Mouse (Mus musculus) forebrain, postnatal 0 days (tissue): ENCODE data around the gene Tspan17. TPM values are rescaled to one million over a fixed set of nuclear protein-coding genes. Genes with fewer than 3 reads are reported as not detected.
"Not testable (repeated sequence)": the region's sequence is repeated elsewhere in the genome, so short reads cannot be mapped to it uniquely, and the experiment has no call there.

Experiments
- ATAC-seq: fragments of 200-750 bp; cut with Nextera tagmentation; 2 replicates; pipeline ENCODE4 v1.8.0; 2017; ENCODE audit warnings: mild to moderate bottlenecking, moderate library complexity
- DNase-seq: peaks from one replicate; pipeline ENCODE4 v3.0.0-alpha.2; 2015
- H3K27ac ChIP-seq: fragments of 300-500 bp; sonication (generic); 2 replicates; pipeline ENCODE4 v1.5.1; 2014; ENCODE audit warnings: low read depth, mild to moderate bottlenecking, antibody characterized with exemption, low read length, moderate library complexity, mixed read lengths
- H3K27me3 ChIP-seq: fragments of 300-500 bp; sonication (generic); 2 replicates; pipeline ENCODE4 v1.6.1; 2014; ENCODE audit warnings: mild to moderate bottlenecking, low read length, mixed read lengths; ENCODE audit not compliant: insufficient read depth
- H3K36me3 ChIP-seq: fragments of 300-500 bp; sonication (generic); 2 replicates; pipeline ENCODE4 v1.6.1; 2014; ENCODE audit warnings: mild to moderate bottlenecking, moderate library complexity; ENCODE audit not compliant: insufficient read depth
- H3K4me1 ChIP-seq: fragments of 300-500 bp; sonication (generic); 2 replicates; pipeline ENCODE4 v1.6.1; 2014; ENCODE audit warnings: antibody characterized with exemption; ENCODE audit not compliant: insufficient read depth
- H3K4me2 ChIP-seq: fragments of 300-500 bp; sonication (generic); 2 replicates; pipeline ENCODE4 v1.6.1; 2014; ENCODE audit warnings: low read depth, mild to moderate bottlenecking, moderate library complexity
- H3K4me3 ChIP-seq: fragments of 300-500 bp; sonication (generic); 2 replicates; pipeline ENCODE4 v1.5.1; 2014; ENCODE audit warnings: low read depth, low read length, mixed read lengths
- H3K9ac ChIP-seq: fragments of 300-500 bp; sonication (generic); 2 replicates; pipeline ENCODE4 v1.6.1; 2014; ENCODE audit warnings: mild to moderate bottlenecking
- H3K9me3 ChIP-seq: fragments of 300-500 bp; sonication (generic); 2 replicates; pipeline ENCODE4 v1.6.1; 2016; ENCODE audit warnings: low read length
- CTCF ChIP-seq: sonication (generic); IDR thresholded peaks from 2 replicates; pipeline ENCODE4 v1.5.1; 2016; ENCODE audit warnings: antibody characterized with exemption, control low read depth, low read depth
- whole genome bisulfite sequencing: fragments of 180-500 bp; shearing (Covaris S2); extraction: QIAGEN DNeasy Blood & Tissue Kit; methylation state at CpG from one replicate; pipeline ENCODE4 v1.1.7; 2014; 5-methylcytosine and 5-hydroxymethylcytosine counted together
- polyA plus RNA-seq: library from polyadenylated mRNA; unstranded; fragments of >200 nt; fragmentation: Nextera tagmentation; extraction: Ambion mirVana; gene quantifications from 2 replicates; pipeline ENCODE4 v1.2.1, GENCODE M21; 2015
- total RNA-seq: library from RNA; depleted of rRNA; stranded (reverse); fragments of >200 nt; gene quantifications from 2 replicates; pipeline ENCODE4 v1.2.3, GENCODE M21; 2014

Tspan17 gene
- total and polyA plus RNA-seq, 2 experiments from 2014 or later, result 28.3 to 61.1 TPM

GRCm38 (mm10) chr13:54783698-54784097 lies 5.5 kb upstream of the Tspan17 start, which contains the start of gene Eif4e1b:
Gene Eif4e1b, plus strand, starts transcription at chr13:54783998.
- H3K4me2 ChIP-seq, result no peak within 1 kb of the TSS
- H3K4me3 ChIP-seq, result no peak within 1 kb of the TSS
- WGBS, result 92% methylated on average over 4 of the region's 4 CpGs
- no peaks in the 10 kb centered on the region for H3K27me3 ChIP-seq
- ATAC-seq (no peak), DNase-seq (no peak)
- H3K9ac ChIP-seq, result no peak within 1 kb of the TSS
- no peak within 1 kb of the TSS for H3K27ac ChIP-seq
- H3K36me3 ChIP-seq, result no peaks in the 10 kb centered on the region
- no peaks in the 10 kb centered on the region for H3K4me1 ChIP-seq
- no peaks in the 10 kb centered on the region for H3K9me3 ChIP-seq
- TF ChIP-seq CTCF, result no peak

- H3K4me1 ChIP-seq, H3K4me2 ChIP-seq, H3K36me3 ChIP-seq, H3K4me3 ChIP-seq, H3K27me3 ChIP-seq, H3K9me3 ChIP-seq, H3K27ac ChIP-seq, ATAC-seq, H3K9ac ChIP-seq, DNase-seq: not testable (repeated sequence)
- WGBS, result 24% methylated on average over 2 of the region's 2 CpGs
Observed at GRCm38 (mm10) chr13:54787591-54787990, 1.6 kb upstream of the Tspan17 start.

GRCm38 (mm10) chr13:54789561-54790397 lies 602 bp downstream of the Tspan17 start:
- no peaks in the 10 kb centered on the region for H3K9me3 ChIP-seq
- H3K9ac ChIP-seq, result peak overlapping the region; percentile 62
- H3K4me3 ChIP-seq, result peak overlapping the region; percentile 64
- H3K4me2 ChIP-seq, result peak overlapping the region; percentile 100
- peaks cover 5% of the 10 kb centered on the region; the same call in 1 of the 2 replicates for H3K4me1 ChIP-seq
- peak; percentile 47 for DNase-seq
- H3K27me3 ChIP-seq, result no peaks in the 10 kb centered on the region
- H3K36me3 ChIP-seq, result no peaks in the 10 kb centered on the region
- WGBS, result under 1% methylated on average over 38 of the region's 38 CpGs
- peak; percentile 45 for ATAC-seq
- H3K27ac ChIP-seq, result peak overlapping the region; percentile 47; the same call in 1 of the 2 replicates
- TF ChIP-seq CTCF, result no peak

- H3K27ac ChIP-seq, result no peak overlapping the region
- 27% methylated on average over 21 of the region's 21 CpGs for WGBS
- DNase-seq (no peak), ATAC-seq (no peak)
- H3K9ac ChIP-seq, result no peak overlapping the region
- peak; percentile 38 for TF ChIP-seq CTCF
- no peaks in the 10 kb centered on the region for H3K27me3 ChIP-seq
- no peaks in the 10 kb centered on the region for H3K9me3 ChIP-seq
- no peak overlapping the region for H3K4me3 ChIP-seq
- no peak overlapping the region for H3K4me2 ChIP-seq
- H3K36me3 ChIP-seq, result no peaks in the 10 kb centered on the region
- peaks cover 5% of the 10 kb centered on the region; the same call in 1 of the 2 replicates for H3K4me1 ChIP-seq
Observed at GRCm38 (mm10) chr13:54792259-54793230, 3.4 kb downstream of the Tspan17 start.

GRCm38 (mm10) chr13:54794002-54794577 lies 4.9 kb downstream of the Tspan17 start:
- WGBS, result 74% methylated on average over 16 of the region's 16 CpGs
- H3K36me3 ChIP-seq, result no peaks in the 10 kb centered on the region
- no peak overlapping the region for H3K4me2 ChIP-seq
- H3K9ac ChIP-seq, result no peak overlapping the region
- H3K27me3 ChIP-seq, result no peaks in the 10 kb centered on the region
- no peak overlapping the region for H3K27ac ChIP-seq
- no peak for ATAC-seq
- TF ChIP-seq CTCF, result no peak
- H3K4me1 ChIP-seq, result peaks cover 5% of the 10 kb centered on the region; the same call in 1 of the 2 replicates
- no peak overlapping the region for H3K4me3 ChIP-seq
- H3K9me3 ChIP-seq, result no peaks in the 10 kb centered on the region
- DNase-seq, result no peak

- H3K36me3 ChIP-seq, result no peaks in the 10 kb centered on the region
- H3K9ac ChIP-seq, result no peak overlapping the region
- H3K9me3 ChIP-seq, result no peaks in the 10 kb centered on the region
- no peak overlapping the region for H3K4me2 ChIP-seq
- H3K4me1 ChIP-seq, result peaks cover 5% of the 10 kb centered on the region; the same call in 1 of the 2 replicates
- peak; percentile 21; the same call in 1 of the 2 replicates for TF ChIP-seq CTCF
- ATAC-seq, result no peak
- 51% methylated on average over 5 of the region's 5 CpGs for WGBS
- H3K27ac ChIP-seq, result no peak overlapping the region
- H3K4me3 ChIP-seq, result no peak overlapping the region
- no peaks in the 10 kb centered on the region for H3K27me3 ChIP-seq
- DNase-seq, result no peak
Observed at GRCm38 (mm10) chr13:54794843-54795242, 5.7 kb downstream of the Tspan17 start.
